Comparison of ENCODE assay signal across 14 mouse cellular contexts in the genomic region with DNA sequence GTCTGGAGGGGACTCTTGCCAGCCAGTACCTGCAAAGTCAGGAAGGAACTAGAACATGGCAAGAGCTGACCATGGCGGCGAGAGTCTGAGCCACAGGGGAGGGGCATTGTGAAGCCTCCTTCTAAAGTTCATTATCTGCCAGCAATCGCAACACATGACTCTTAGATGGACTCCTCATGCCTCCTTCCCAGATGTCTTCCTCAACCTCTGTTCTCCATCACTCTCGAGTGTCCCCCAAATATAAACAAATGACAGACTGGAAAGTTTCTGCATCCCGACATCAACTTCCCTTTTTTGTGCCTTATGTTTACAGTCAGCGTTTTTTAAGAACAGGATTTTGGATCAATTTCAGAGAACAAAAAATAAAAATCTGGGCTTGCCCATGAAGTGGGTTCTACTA.
"Had no signal": no experiment of that assay in that cellular context is flagged by ENCODE, and none has a peak within 500 bp of the region (broad histone marks: within the 10 kb centered on the region; RNA-seq: fewer than 3 reads in every experiment).

No protein-coding gene starts in this region.

- H3K27me3 ChIP-seq: limb, embryonic 13.5 days; liver, embryonic 12.5 days; neural tube, embryonic 15.5 days had no signal

- H3K4me1 ChIP-seq: limb, embryonic 13.5 days; liver, embryonic 12.5 days; midbrain, embryonic 10.5 days; neural tube, embryonic 15.5 days had no signal

- DNase-seq: kidney, adult 9 months; kidney, postnatal 10 days; kidney, postnatal 4 days; left cerebral cortex, postnatal 4 days; midbrain, embryonic 14.5 days; right cerebral cortex, adult 18-20 months; right cerebral cortex, postnatal 25 days; thymus, postnatal 36 days had no signal

- H3K27ac ChIP-seq: limb, embryonic 13.5 days; liver, embryonic 12.5 days; midbrain, embryonic 10.5 days; neural tube, embryonic 15.5 days had no signal

- H3K36me3 ChIP-seq: neural tube, embryonic 15.5 days had no signal

- H3K4me2 ChIP-seq: limb, embryonic 13.5 days; liver, embryonic 12.5 days; neural tube, embryonic 15.5 days had no signal

- ATAC-seq: hindbrain, embryonic 16.5 days; liver, embryonic 12.5 days had no signal

- H3K9me3 ChIP-seq: limb, embryonic 13.5 days; liver, embryonic 12.5 days; midbrain, embryonic 10.5 days; neural tube, embryonic 15.5 days had no signal

- H3K4me3 ChIP-seq: limb, embryonic 13.5 days; liver, embryonic 12.5 days; midbrain, embryonic 10.5 days; myocyte; neural tube, embryonic 15.5 days had no signal

- H3K9ac ChIP-seq: limb, embryonic 13.5 days; liver, embryonic 12.5 days; neural tube, embryonic 15.5 days had no signal
